Mouse (Mus musculus) right cerebral cortex, adult 18-20 months (tissue): ENCODE results near the gene Rab2b.
A peak's percentile ranks its signal among the peaks of the same experiment; 100 is the strongest.

Experiments
- DNase-seq: peaks from one replicate; pipeline ENCODE4 v3.0.0; 2022; ENCODE audit warnings: mixed read lengths

Rab2b gene

GRCm38 (mm10) chr14:52272781-52273180 lies 6.6 kb downstream of the Rab2b start:
- DNase-seq, result no peak

- DNase-seq, result peak; percentile 99
Measured at GRCm38 (mm10) chr14:52257484-52258213, 21.7 kb downstream of the Rab2b start, which contains the start of gene Chd8. Gene Chd8 (minus strand): TSS chr14:52257780.

GRCm38 (mm10) chr14:52256311-52257175 lies 22.8 kb downstream of the Rab2b start:
- peak; percentile 12 for DNase-seq

GRCm38 (mm10) chr14:52246129-52246528 lies 33.2 kb downstream of the Rab2b start:
- DNase-seq, result no peak

GRCm38 (mm10) chr14:52244690-52245042 lies 34.7 kb downstream of the Rab2b start:
- no peak for DNase-seq

- peak; percentile 99 for DNase-seq
Measured at GRCm38 (mm10) chr14:52244041-52244689, 35.2 kb downstream of the Rab2b start.

GRCm38 (mm10) chr14:52236216-52236615 lies 43.1 kb downstream of the Rab2b start:
- no peak for DNase-seq

GRCm38 (mm10) chr14:52235165-52235564 lies 44.2 kb downstream of the Rab2b start:
- no peak for DNase-seq

- DNase-seq, result no peak
Measured at GRCm38 (mm10) chr14:52232249-52232648, 47.1 kb downstream of the Rab2b start.

- DNase-seq, result no peak
Measured at GRCm38 (mm10) chr14:52225972-52226371, 53.4 kb downstream of the Rab2b start.

- no peak for DNase-seq
Measured at GRCm38 (mm10) chr14:52217261-52217660, 62.1 kb downstream of the Rab2b start.
